Mouse (Mus musculus): ENCODE measurements around the gene Nprl2. TPM values are rescaled to one million over a fixed set of nuclear protein-coding genes. Genes with fewer than 3 reads are reported as not detected.
A peak's percentile ranks its signal among the peaks of the same experiment; 100 is the strongest.

The Nprl2 gene
- polyA plus RNA-seq, 1 experiment from 2014 or later = 39.7 TPM

DNA sequence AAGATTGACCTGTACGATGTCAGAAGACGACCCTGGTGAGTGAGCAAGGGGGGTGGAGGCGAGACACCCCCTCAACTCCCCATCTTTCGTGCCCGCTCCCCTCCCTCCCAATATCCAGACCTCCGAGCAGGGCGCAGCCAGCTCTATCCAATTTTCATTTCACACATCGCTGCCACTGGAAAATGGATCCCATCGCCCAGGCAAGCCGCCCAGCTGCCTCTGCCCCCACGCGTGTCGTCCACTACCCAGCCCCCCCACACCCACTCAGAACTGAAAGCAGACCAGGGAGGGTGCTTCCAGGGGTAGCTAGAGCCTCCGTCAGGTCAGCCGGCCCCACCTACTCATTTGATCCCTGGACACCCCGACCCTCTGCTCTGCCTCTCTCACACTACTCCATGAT, 29.7 kb upstream of the Nprl2 start:
- no peak overlapping the region for H3K4me2 ChIP-seq

DNA sequence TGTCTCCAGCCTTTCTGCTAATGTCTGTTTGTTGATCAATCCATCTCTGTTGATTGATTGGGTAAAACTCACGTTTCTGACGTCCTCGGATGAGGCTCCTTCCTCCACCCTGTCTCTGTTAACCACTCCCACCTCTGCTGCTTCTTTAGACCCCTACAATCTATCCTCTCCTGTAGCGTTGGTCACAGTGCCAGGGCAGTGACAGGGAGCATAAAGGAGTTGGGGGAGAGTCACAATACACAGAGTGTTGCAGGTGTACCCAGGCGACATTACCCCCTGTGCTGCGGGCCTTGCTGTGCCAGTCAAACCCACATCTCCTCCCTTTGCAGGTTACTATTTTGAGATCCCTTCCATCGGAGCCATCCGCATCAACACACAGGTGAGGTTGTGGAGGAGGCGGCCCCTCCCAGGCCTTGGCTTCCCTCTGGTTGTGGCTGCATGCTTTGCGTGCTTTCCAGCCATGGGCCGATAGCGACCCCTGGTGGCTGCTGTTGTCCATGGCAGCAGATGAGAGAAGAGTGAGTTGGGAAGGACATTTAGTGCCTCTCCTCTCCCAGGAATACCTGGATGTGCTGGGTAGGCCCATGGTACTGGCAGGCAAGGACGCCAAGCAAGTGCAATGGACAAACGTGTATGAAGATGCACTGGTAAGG, 27.6 kb upstream of the Nprl2 start:
- Histone ChIP-seq H3K36me3 (no peaks in the 10 kb centered on the region), H3K27ac (no peak overlapping the region), H3K4me1 (no peaks in the 10 kb centered on the region), H3K4me3 (replicated peaks) (no peak overlapping the region), H3K27me3 (replicated peaks) (0 out of 2 replicates have a peak, but pooled peaks cover 3% of the 10 kb centered on the region), H3K9ac (no peak overlapping the region), H3K9me3 (no peaks in the 10 kb centered on the region), H3K4me2 (no peak overlapping the region)
- 14% methylated on average over 14 of the region's 14 CpGs for WGBS
- ATAC-seq (ENCODE audit: insufficient read depth, low FRiP score, low read depth) = no peak

More for the DNA sequence above, 29.7 kb upstream of the Nprl2 start:
- ATAC-seq (ENCODE audit: insufficient read depth, low FRiP score, low read depth) = no peak
- no peak overlapping the region for H3K9ac ChIP-seq
- WGBS = 81% methylated on average over 16 of the region's 16 CpGs
- H3K4me1 ChIP-seq = 0 out of 2 replicates have a peak, but pooled peaks cover 2% of the 10 kb centered on the region
- no peaks in the 10 kb centered on the region for H3K36me3 ChIP-seq
- H3K27ac ChIP-seq = no peak overlapping the region
- no peaks in the 10 kb centered on the region for H3K9me3 ChIP-seq
- H3K27me3 ChIP-seq (replicated peaks) = 0 out of 2 replicates have a peak, but pooled peaks cover 3% of the 10 kb centered on the region
- no peak overlapping the region for H3K4me3 ChIP-seq (replicated peaks)

DNA sequence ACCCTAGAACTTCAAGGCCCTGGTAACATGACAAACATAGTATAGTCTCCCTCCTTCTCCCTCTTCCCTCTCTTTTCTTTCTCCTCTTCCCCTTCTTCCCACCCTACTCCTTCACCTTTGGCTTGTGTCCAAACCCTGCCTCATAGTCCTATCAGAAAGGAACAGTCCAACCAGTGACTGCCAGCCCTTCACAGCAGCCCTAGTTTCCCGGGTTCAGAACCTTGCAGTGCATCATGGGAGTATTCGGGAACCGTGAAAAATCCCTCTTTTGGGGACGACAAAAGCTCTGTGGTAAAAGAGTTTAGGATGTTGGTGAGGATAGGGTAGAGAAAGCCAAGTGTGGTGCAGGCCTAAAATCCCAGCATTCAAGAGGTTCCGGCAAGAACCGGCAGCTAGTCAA, 21.7 kb upstream of the Nprl2 start:
- H3K9me3 ChIP-seq = no peaks in the 10 kb centered on the region
- no peaks in the 10 kb centered on the region for H3K36me3 ChIP-seq
- H3K4me1 ChIP-seq = peaks cover 17% of the 10 kb centered on the region; the same call in 1 of the 2 replicates
- H3K4me3 ChIP-seq (replicated peaks) = no peak overlapping the region
- 65% methylated on average over 6 of the region's 6 CpGs for whole genome bisulfite sequencing
- H3K27ac ChIP-seq = no peak overlapping the region
- no peak overlapping the region for H3K9ac ChIP-seq
- ATAC-seq (ENCODE audit: insufficient read depth, low FRiP score, low read depth) = no peak
- peaks cover 4% of the 10 kb centered on the region; the same call in 1 of the 2 replicates for H3K27me3 ChIP-seq (replicated peaks)
- H3K4me2 ChIP-seq = no peak overlapping the region

DNA sequence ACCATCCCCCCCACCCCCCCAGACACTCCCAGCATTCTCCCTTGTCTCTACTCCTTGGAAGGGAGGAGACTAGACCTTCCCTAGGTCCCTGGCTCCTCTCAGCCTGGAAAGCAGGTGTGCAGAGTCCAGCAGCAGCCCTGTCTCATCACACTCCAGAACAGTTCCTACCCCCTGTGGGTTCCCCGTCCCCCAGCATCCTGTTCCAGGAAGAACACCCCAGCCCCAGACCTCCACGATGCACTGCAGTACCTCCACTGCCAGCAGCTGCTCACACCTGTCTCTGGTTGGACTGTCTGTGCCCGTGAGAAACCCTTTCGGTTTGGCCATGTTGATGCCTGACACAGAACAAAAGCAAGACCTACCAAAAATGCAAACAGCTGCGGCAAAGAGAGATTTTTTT, 20.8 kb upstream of the Nprl2 start:
- WGBS = 20% methylated on average over 5 of the region's 5 CpGs
- no peak overlapping the region for H3K9ac ChIP-seq
- 0 out of 2 replicates have a peak overlapping the region, but pooled peaks have one; percentile 49 for H3K4me2 ChIP-seq

DNA sequence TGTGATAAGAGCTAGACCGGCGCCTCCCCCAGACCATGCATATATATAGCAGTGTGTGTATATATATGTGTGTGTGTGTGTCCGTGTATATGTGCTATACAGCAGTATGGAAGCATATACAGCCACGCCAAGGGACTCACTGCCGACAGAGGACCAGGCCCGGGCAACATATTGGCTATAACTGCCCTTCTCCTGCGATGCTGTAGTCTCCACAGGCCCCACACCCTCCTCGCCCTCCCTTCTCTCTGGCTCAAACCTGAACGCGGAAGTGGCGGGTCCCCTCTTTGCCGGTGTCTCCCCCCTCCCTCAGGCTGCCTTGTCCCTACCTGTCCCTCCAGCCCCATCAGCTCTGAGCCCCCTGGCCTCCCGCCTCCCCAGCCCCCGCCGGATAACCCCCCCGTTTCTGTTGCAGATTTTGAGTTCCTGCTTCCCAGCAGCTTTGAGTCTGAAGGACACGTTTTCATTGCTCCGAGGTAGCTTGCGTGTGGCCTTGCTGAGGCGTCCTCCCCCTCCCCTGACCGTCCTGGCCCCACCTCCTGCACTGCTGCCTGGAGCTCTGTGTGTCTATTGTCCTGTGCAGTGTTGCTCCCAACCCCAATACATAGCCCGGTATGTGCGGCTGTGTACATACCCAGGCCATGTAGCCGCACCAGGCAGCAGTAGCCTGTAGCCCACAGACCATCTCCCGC, 20.2 kb upstream of the Nprl2 start:
- Histone ChIP-seq H3K4me1 (peaks cover 22% of the 10 kb centered on the region), H3K27me3 (replicated peaks) (peaks cover 14% of the 10 kb centered on the region), H3K9ac (no peak overlapping the region), H3K4me3 (replicated peaks) (peak overlapping the region; percentile 23), H3K36me3 (no peaks in the 10 kb centered on the region), H3K27ac (peak overlapping the region; percentile 16; the same call in 1 of the 2 replicates), H3K4me2 (peak overlapping the region; percentile 49), H3K9me3 (no peaks in the 10 kb centered on the region)
- 15% methylated on average over 25 of the region's 25 CpGs for WGBS
- ATAC-seq (ENCODE audit: insufficient read depth, low FRiP score, low read depth) = peak; percentile 56; the same call in 1 of the 2 replicates

More for the DNA sequence above, 20.8 kb upstream of the Nprl2 start:
- Histone ChIP-seq H3K4me1 (peaks cover 17% of the 10 kb centered on the region), H3K4me3 (replicated peaks) (no peak overlapping the region), H3K36me3 (no peaks in the 10 kb centered on the region), H3K27ac (no peak overlapping the region), H3K9me3 (no peaks in the 10 kb centered on the region), H3K27me3 (replicated peaks) (peaks cover 12% of the 10 kb centered on the region)
- ATAC-seq (ENCODE audit: insufficient read depth, low FRiP score, low read depth) = no peak

DNA sequence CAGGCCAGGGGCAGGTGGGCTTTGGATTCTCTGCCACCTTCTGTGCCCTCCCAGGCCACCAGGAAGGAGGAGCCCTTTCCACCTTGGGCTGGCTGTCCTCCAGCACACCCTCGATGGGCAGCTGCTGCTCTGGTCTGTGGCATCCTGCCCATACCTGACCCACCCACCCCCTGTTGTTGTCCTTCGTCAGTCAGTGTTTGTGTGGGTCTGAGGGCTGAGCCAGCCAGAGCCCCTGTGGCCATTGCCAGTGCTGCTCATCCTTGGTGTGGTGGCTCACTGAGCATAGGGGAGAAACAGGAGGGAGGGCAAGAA, 19.7 kb upstream of the Nprl2 start:
- 41% methylated on average over 2 of the region's 2 CpGs for WGBS
- Histone ChIP-seq H3K36me3 (no peaks in the 10 kb centered on the region), H3K27ac (0 out of 2 replicates have a peak overlapping the region, but pooled peaks have one; percentile 16), H3K4me2 (peak overlapping the region; percentile 49), H3K27me3 (replicated peaks) (peaks cover 18% of the 10 kb centered on the region), H3K9ac (no peak overlapping the region), H3K4me1 (peaks cover 27% of the 10 kb centered on the region), H3K9me3 (no peaks in the 10 kb centered on the region), H3K4me3 (replicated peaks) (peak overlapping the region; percentile 23)
- ATAC-seq (ENCODE audit: insufficient read depth, low FRiP score, low read depth) = no peak

DNA sequence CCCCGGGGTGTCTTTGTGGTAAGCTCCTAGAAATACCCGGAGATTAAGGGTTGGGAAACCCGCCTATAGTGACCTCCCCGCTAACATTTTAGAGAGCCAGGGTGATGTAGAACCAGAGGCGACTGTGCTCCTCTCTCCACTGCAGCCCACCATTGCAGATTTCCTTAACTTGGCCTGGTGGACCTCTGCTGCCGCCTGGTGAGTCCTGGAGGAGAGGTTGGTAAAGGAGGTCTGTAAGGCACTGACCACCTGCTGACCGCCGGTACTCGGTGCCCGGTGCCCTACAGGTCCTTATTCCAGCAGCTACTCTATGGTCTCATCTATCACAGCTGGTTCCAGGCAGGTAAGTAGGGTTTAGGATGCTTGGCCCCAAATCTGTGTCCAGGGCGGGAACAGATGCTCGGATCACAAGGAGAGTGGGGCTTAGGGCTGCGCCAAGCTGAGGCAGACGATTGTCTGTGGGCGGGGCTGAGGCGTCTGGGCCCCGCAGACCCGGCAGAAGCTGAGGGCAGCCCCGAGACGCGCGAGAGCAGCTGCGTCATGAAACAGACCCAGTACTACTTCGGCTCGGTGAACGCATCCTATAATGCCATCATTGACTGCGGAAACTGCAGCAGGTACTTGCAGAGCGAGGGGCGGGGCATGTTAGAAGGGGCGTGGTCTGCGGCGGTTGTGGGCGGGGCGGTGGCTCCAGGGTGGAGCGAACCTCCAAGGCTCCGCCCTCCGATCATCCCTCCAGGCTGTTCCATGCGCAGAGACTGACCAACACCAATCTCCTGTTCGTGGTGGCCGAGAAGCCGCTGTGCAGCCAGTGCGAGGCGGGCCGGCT, 15.6 kb upstream of the Nprl2 start:
- Histone ChIP-seq H3K9ac (no peak overlapping the region), H3K4me2 (peak overlapping the region; percentile 87)
- 5% methylated on average over 44 of the region's 44 CpGs for WGBS

DNA sequence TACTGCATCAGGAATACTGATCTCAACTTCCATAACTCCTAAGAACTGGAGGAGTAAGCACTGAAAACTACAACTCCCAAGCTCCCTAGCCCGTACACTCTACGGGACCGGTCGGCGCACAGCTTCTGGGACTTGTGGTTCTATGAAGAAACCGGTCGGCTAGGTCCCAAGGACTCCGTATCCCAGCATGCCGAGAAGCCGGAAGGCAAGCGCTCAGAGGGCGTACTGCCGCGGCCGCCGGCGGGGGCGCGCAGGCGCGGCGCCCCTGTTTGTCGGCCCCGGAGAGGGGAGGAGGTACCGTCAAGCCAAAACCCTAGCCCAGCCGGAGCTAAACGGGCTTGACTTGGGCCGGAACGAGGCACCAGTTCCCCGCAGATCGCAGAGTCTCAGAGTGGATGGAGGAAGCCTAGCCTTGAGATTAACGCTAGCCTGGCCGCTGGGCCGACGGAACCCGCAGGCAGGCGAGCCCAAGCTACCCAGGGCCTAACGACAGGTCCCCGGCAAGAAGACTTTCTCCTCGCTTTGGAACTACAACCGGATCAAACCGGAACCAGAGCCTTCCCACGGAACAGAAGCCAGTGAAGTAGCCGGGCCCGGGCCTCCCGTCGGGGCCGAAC, 8.1 kb upstream of the Nprl2 start, which contains the start of gene Tmem115:
Gene Tmem115 (plus strand): TSS at position 155 of the 617 bp plus-strand sequence.
- peaks cover 15% of the 10 kb centered on the region for H3K36me3 ChIP-seq
- peak within 1 kb of the TSS; percentile 78 for H3K4me2 ChIP-seq
- under 1% methylated on average over 48 of the region's 48 CpGs for WGBS
- H3K9ac ChIP-seq = peak within 1 kb of the TSS; percentile 54
- no peaks in the 10 kb centered on the region for H3K27me3 ChIP-seq (replicated peaks)
- H3K4me3 ChIP-seq (replicated peaks) = peak within 1 kb of the TSS; percentile 83
- ATAC-seq (ENCODE audit: insufficient read depth, low FRiP score, low read depth) = peak; percentile 99
- H3K9me3 ChIP-seq = no peaks in the 10 kb centered on the region
- H3K27ac ChIP-seq = peak within 1 kb of the TSS; percentile 80
- H3K4me1 ChIP-seq = peaks cover 21% of the 10 kb centered on the region

More for the DNA sequence above, 15.6 kb upstream of the Nprl2 start:
- no peak overlapping the region for H3K27ac ChIP-seq
- no peaks in the 10 kb centered on the region for H3K9me3 ChIP-seq
- peaks cover 24% of the 10 kb centered on the region for H3K27me3 ChIP-seq (replicated peaks)
- peak; percentile 64 for ATAC-seq (ENCODE audit: insufficient read depth, low FRiP score, low read depth)
- no peaks in the 10 kb centered on the region for H3K36me3 ChIP-seq
- H3K4me1 ChIP-seq = peaks cover 22% of the 10 kb centered on the region
- peak overlapping the region; percentile 42 for H3K4me3 ChIP-seq (replicated peaks)

DNA sequence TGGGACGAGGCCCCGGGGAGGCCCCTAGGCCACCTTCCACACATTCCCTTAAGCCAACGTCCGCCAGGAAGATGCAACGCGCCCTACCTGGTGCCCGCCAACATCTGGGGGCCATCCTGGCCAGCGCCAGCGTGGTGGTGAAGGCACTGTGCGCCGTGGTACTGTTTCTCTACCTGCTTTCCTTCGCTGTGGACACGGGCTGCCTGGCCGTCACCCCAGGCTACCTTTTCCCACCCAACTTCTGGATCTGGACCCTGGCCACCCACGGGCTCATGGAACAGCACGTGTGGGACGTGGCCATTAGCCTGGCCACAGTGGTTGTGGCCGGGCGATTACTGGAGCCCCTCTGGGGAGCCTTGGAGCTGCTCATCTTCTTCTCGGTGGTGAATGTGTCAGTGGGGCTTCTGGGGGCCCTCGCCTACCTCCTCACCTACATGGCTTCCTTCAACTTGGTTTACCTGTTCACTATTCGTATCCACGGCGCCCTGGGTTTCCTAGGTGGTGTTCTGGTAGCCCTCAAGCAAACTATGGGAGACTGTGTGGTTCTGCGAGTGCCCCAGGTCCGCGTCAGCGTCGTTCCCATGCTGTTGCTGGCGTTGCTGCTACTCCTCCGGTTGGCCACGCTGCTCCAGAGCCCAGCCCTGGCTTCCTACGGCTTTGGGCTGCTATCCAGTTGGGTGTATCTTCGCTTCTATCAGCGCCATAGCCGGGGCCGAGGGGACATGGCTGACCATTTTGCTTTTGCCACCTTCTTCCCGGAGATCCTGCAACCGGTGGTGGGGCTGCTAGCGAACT, 7.4 kb upstream of the Nprl2 start:
- peak overlapping the region; percentile 83 for H3K4me3 ChIP-seq (replicated peaks)
- WGBS = under 1% methylated on average over 40 of the region's 40 CpGs
- peak overlapping the region; percentile 80 for H3K27ac ChIP-seq
- no peaks in the 10 kb centered on the region for H3K9me3 ChIP-seq
- no peaks in the 10 kb centered on the region for H3K27me3 ChIP-seq (replicated peaks)
- peak overlapping the region; percentile 78 for H3K4me2 ChIP-seq
- ATAC-seq (ENCODE audit: insufficient read depth, low FRiP score, low read depth) = peak; percentile 4
- peak overlapping the region; percentile 54 for H3K9ac ChIP-seq
- H3K36me3 ChIP-seq = peaks cover 21% of the 10 kb centered on the region
- peaks cover 21% of the 10 kb centered on the region for H3K4me1 ChIP-seq

DNA sequence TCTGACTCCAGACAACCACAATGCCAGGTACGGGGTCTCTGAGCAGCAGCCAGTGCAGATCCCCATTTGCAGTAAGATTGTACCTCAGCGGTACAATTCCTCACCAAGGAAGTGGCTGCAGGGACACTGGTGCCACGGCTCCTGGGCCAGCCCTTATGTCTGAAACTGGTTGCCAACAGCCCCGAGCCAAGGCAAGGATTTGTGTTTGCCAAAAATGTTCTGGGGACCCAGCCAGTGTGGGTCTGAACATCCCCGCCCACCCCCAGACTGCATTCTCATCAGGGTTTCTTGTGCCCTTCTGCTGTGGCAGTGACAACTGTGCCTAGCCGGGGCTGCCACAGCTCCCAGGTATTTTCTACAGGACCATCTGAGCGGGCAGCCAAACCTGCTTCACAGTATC, 3.8 kb upstream of the Nprl2 start:
- 89% methylated on average over 7 of the region's 7 CpGs for WGBS
- peaks cover 27% of the 10 kb centered on the region for H3K36me3 ChIP-seq
- no peak for ATAC-seq (ENCODE audit: insufficient read depth, low FRiP score, low read depth)
- no peak overlapping the region for H3K4me3 ChIP-seq (replicated peaks)
- peaks cover 39% of the 10 kb centered on the region for H3K4me1 ChIP-seq
- no peak overlapping the region for H3K27ac ChIP-seq
- H3K27me3 ChIP-seq (replicated peaks) = no peaks in the 10 kb centered on the region
- H3K9me3 ChIP-seq = no peaks in the 10 kb centered on the region
- H3K4me2 ChIP-seq = no peak overlapping the region
- no peak overlapping the region for H3K9ac ChIP-seq

DNA sequence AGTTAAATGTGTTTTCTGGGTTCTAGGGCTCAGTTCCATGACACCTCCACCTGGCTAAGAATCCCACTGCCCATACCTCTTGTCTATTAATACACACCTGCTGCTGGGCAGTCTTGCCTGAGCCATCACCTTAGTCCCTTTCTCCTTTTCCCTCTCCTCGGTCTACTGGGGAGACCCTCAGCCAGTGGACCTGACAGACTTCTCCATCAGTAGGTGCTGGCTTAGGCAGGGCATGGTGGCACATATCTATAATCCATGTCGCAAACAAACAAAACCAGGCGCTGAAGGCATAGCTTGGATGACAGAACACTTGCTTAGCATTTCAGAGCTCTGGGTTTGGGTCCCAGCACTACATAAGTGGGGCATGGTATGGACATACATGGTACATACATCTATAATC, 3.3 kb upstream of the Nprl2 start:
- Histone ChIP-seq H3K36me3 (peaks cover 30% of the 10 kb centered on the region), H3K4me2 (no peak overlapping the region), H3K4me1 (peaks cover 40% of the 10 kb centered on the region), H3K9ac (no peak overlapping the region), H3K4me3 (replicated peaks) (no peak overlapping the region), H3K27ac (no peak overlapping the region), H3K9me3 (no peaks in the 10 kb centered on the region), H3K27me3 (replicated peaks) (no peaks in the 10 kb centered on the region)
- ATAC-seq (ENCODE audit: insufficient read depth, low FRiP score, low read depth) = no peak
- WGBS = 89% methylated on average over 3 of the region's 3 CpGs

All from stomach, embryonic 15.5 days (tissue).